Mouse (Mus musculus): Measurements from ENCODE around the gene Fut8.

GRCm38 (mm10) chr12:77291017-77291416 lies 53.1 kb downstream of the Fut8 start:
- TF ChIP-seq POLR2A (IDR thresholded peaks at IDR 0.05; ENCODE audit: insufficient read length, low read depth) (no peak), REST (IDR thresholded peaks at IDR 0.05; ENCODE audit: insufficient read depth, insufficient read length) (no peak), MYOG (IDR thresholded peaks at IDR 0.05; ENCODE audit: control insufficient read depth in 1 of 3, insufficient read depth in 1 of 3, insufficient read length in 2 of 3, low read depth in 2 of 3) (no peak)

All from myocyte (in vitro differentiated cells).